Comparison of ENCODE assay signal across 9 mouse cellular contexts in genomic region chr12:72373916-72374615, GRCm38 (mm10). TPM values are rescaled to one million over a fixed set of nuclear protein-coding genes. Genes with fewer than 3 reads are reported as not detected.
DNase-seq lines count a peak whose midpoint lies in the region; ATAC-seq lines count a peak whose summit lies in the region.
"Had no signal": no experiment of that assay in that cellular context is flagged by ENCODE, and none has a peak within 500 bp of the region (broad histone marks: within the 10 kb centered on the region; RNA-seq: fewer than 3 reads in every experiment).

No protein-coding gene starts in this region.

- peak; percentile 72 for ATAC-seq in forebrain, embryonic 13.5 days
- ATAC-seq in midbrain, embryonic 11.5 days (ENCODE audit: low FRiP score) = peak; percentile 79
- no peak for ATAC-seq in monocyte, adult 5-6 weeks (replicated peaks; ENCODE audit: insufficient number of reproducible peaks, low FRiP score, low TSS enrichment, poor library complexity, severe bottlenecking)
- ATAC-seq: lung, postnatal 0 days had no signal

- H3K9me3 ChIP-seq in forebrain, embryonic 13.5 days (replicated peaks) = no peaks in the 10 kb centered on the region
- H3K9me3 ChIP-seq in midbrain, embryonic 11.5 days (ENCODE audit: control insufficient read depth, low read length) = no peaks in the 10 kb centered on the region

- 24% methylated on average over 17 of the region's 17 CpGs for WGBS in forebrain, embryonic 13.5 days
- WGBS in midbrain, embryonic 11.5 days = 41% methylated on average over 17 of the region's 17 CpGs

- H3K27me3 ChIP-seq in forebrain, embryonic 13.5 days = no peaks in the 10 kb centered on the region
- H3K27me3 ChIP-seq in midbrain, embryonic 11.5 days (ENCODE audit: control insufficient read depth, insufficient read depth, low read length) = no peaks in the 10 kb centered on the region
- H3K27me3 ChIP-seq in splenic B cell, adult 2 months (ENCODE audit: control insufficient read depth, insufficient read depth, low read length, poor library complexity, severe bottlenecking) = no peaks in the 10 kb centered on the region

- peak overlapping the region; percentile 44 for H3K27ac ChIP-seq in forebrain, embryonic 13.5 days
- H3K27ac ChIP-seq in midbrain, embryonic 11.5 days (ENCODE audit: low read depth, low read length) = peak overlapping the region; percentile 74

- H3K4me1 ChIP-seq in forebrain, embryonic 13.5 days = peaks cover 23% of the 10 kb centered on the region
- peaks cover 26% of the 10 kb centered on the region for H3K4me1 ChIP-seq in midbrain, embryonic 11.5 days (ENCODE audit: control insufficient read depth, insufficient read depth, low read length)

- H3K4me3 ChIP-seq in forebrain, embryonic 13.5 days = no peak overlapping the region
- H3K4me3 ChIP-seq in midbrain, embryonic 11.5 days (ENCODE audit: low read depth, low read length) = no peak overlapping the region

- DNase-seq in right cerebral cortex, postnatal 10 days (ENCODE audit: low spot score in 2 of 2) = peak; percentile 46 to 65
- DNase-seq in right cerebral cortex, postnatal 4 days = no peak
- peak; percentile 94 for DNase-seq in midbrain, embryonic 11.5 days (ENCODE audit: low spot score, missing footprints)
- DNase-seq in splenic B cell, adult 2 months (ENCODE audit: low read depth, low spot score) = peak; percentile 4
- DNase-seq in gastrocnemius, postnatal 4 days (ENCODE audit: low spot score in 2 of 2) = no peak
- DNase-seq in adrenal gland, adult (ENCODE audit: inconsistent age in 2 of 2, low spot score in 1 of 2) = no peak

- H3K9ac ChIP-seq in forebrain, embryonic 13.5 days = peak overlapping the region; percentile 21; the same call in 1 of the 2 replicates
- H3K9ac ChIP-seq in midbrain, embryonic 11.5 days (ENCODE audit: low read length) = peak overlapping the region; percentile 39; the same call in 1 of the 2 replicates

- peak overlapping the region; percentile 47 for H3K4me2 ChIP-seq in forebrain, embryonic 13.5 days
- H3K4me2 ChIP-seq in midbrain, embryonic 11.5 days = peak overlapping the region; percentile 17; the same call in 1 of the 2 replicates

- H3K36me3 ChIP-seq in forebrain, embryonic 13.5 days (ENCODE audit: poor library complexity, severe bottlenecking) = no peaks in the 10 kb centered on the region
- H3K36me3 ChIP-seq in midbrain, embryonic 11.5 days (ENCODE audit: control insufficient read depth, insufficient read depth, low read length) = no peaks in the 10 kb centered on the region
- no peaks in the 10 kb centered on the region for H3K36me3 ChIP-seq in splenic B cell, adult 2 months (ENCODE audit: control insufficient read depth, insufficient read depth, low read length, poor library complexity, severe bottlenecking)

RNA-seq across cellular contexts. Expression of gene Rtn1, which starts 34.8 kb away (rescaled TPM):
- polyA plus RNA-seq in forebrain, embryonic 13.5 days (2015; fragmentation: Nextera tagmentation; extraction: Ambion mirVana) = 1,241 and 1,349 TPM in 2 replicates
- polyA plus RNA-seq in midbrain, embryonic 11.5 days (2014; fragmentation: Nextera tagmentation; extraction: Ambion mirVana) = 332 and 335 TPM in 2 replicates
- total RNA-seq in gastrocnemius, postnatal 4 days (2021) = 1 to 10 TPM; 4.0 to 4.8 TPM
- total RNA-seq in monocyte, adult 5-6 weeks (2017) = 3.9 to 4.4 TPM (median 4.3 TPM) in 3 replicates

Comparison
In these comparisons a context has a peak if more than half of its experiments do, and no peak if none do; other contexts are left out.
1. DNase-seq: peak in right cerebral cortex, postnatal 10 days (2 of 2), midbrain, embryonic 11.5 days (single experiment) and splenic B cell, adult 2 months (single experiment); none in right cerebral cortex, postnatal 4 days (single experiment), gastrocnemius, postnatal 4 days (0 of 2) and adrenal gland, adult (0 of 2).